Mouse (Mus musculus) lung, postnatal 10 days (tissue): ENCODE results near the gene 4933402E13Rik.

ENCODE experiments used
- DNase-seq: peaks from one replicate; pipeline ENCODE4 v3.0.0; 2021

Gene 4933402E13Rik

GRCm38 (mm10) chrX:62283199-62283598 is at the start of gene 4933402E13Rik:
Gene 4933402E13Rik (plus strand): TSS chrX:62283499.
- no peak for DNase-seq
